Mouse (Mus musculus) kidney, embryonic 15.5 days (tissue): ENCODE data around the gene Clec18a. TPM values are rescaled to one million over a fixed set of nuclear protein-coding genes. Genes with fewer than 3 reads are reported as not detected.
"Not testable (repeated sequence)": the region's sequence is repeated elsewhere in the genome, so short reads cannot be mapped to it uniquely, and the experiment has no call there.

Experiments
- ATAC-seq: fragments of 200-750 bp; cut with Nextera tagmentation; replicated peaks from 2 replicates; pipeline ENCODE4 v1.8.0; 2017; ENCODE audit warnings: moderate TSS enrichment; ENCODE audit not compliant: low FRiP score
- H3K27ac ChIP-seq: fragments of 300-500 bp; sonication (generic); 2 replicates; pipeline ENCODE4 v1.5.1; 2015; ENCODE audit warnings: mild to moderate bottlenecking, inconsistent platforms
- H3K27me3 ChIP-seq: fragments of 300-500 bp; sonication (generic); 2 replicates; pipeline ENCODE4 v1.6.1; 2015; ENCODE audit warnings: inconsistent platforms
- H3K36me3 ChIP-seq: fragments of 300-500 bp; sonication (generic); 2 replicates; pipeline ENCODE4 v1.6.1; 2015; ENCODE audit warnings: inconsistent platforms
- H3K4me1 ChIP-seq: fragments of 300-500 bp; sonication (generic); 2 replicates; pipeline ENCODE4 v1.6.1; 2015; ENCODE audit warnings: inconsistent platforms
- H3K4me2 ChIP-seq: fragments of 300-500 bp; sonication (generic); 2 replicates; pipeline ENCODE4 v1.6.1; 2015; ENCODE audit warnings: moderate library complexity, mild to moderate bottlenecking, inconsistent platforms
- H3K4me3 ChIP-seq: fragments of 300-500 bp; sonication (generic); replicated peaks from 2 replicates; pipeline ENCODE4 v1.5.1; 2015; ENCODE audit warnings: mild to moderate bottlenecking, inconsistent platforms
- H3K9ac ChIP-seq: fragments of 300-500 bp; sonication (generic); 2 replicates; pipeline ENCODE4 v1.6.1; 2015; ENCODE audit warnings: mild to moderate bottlenecking, inconsistent platforms
- H3K9me3 ChIP-seq: fragments of 300-500 bp; sonication (generic); replicated peaks from 2 replicates; pipeline ENCODE4 v1.6.1; 2016; ENCODE audit warnings: inconsistent platforms
- WGBS: fragments of 180-500 bp; shearing (Covaris S2); methylation state at CpG from one replicate; pipeline ENCODE4 v1.1.7; 2015; ENCODE audit warnings: mixed read lengths; 5-methylcytosine and 5-hydroxymethylcytosine counted together
- polyA plus RNA-seq: library from polyadenylated mRNA; unstranded; fragments of >200 nt; fragmentation: Nextera tagmentation; extraction: Ambion mirVana; gene quantifications from 2 replicates; pipeline ENCODE4 v1.2.1, GENCODE M21; 2015

Gene Clec18a
- polyA plus RNA-seq, result 71.2 and 75.0 TPM in 2 replicates

GRCm38 (mm10) chr8:111092326-111092725, at the start of gene Clec18a:
Gene Clec18a (minus strand): TSS chr8:111092426.
- not testable (repeated sequence) for H3K4me2 ChIP-seq, H3K9me3 ChIP-seq, ATAC-seq, H3K27ac ChIP-seq, H3K9ac ChIP-seq, H3K36me3 ChIP-seq, H3K27me3 ChIP-seq, H3K4me3 ChIP-seq
- WGBS, result 85% methylated on average over 6 of the region's 6 CpGs
- peaks cover 11% of the 10 kb centered on the region for H3K4me1 ChIP-seq

GRCm38 (mm10) chr8:111130756-111131155, 38.5 kb upstream of the Clec18a start:
- H3K9me3 ChIP-seq, result no peaks in the 10 kb centered on the region
- H3K4me2 ChIP-seq, result no peak overlapping the region
- no peaks in the 10 kb centered on the region for H3K27me3 ChIP-seq
- peaks cover 86% of the 10 kb centered on the region for H3K36me3 ChIP-seq
- no peak overlapping the region for H3K9ac ChIP-seq
- H3K27ac ChIP-seq, result no peak overlapping the region
- no peaks in the 10 kb centered on the region for H3K4me1 ChIP-seq
- H3K4me3 ChIP-seq, result no peak overlapping the region
- 88% methylated on average over 2 of the region's 2 CpGs for WGBS
- ATAC-seq, result no peak

- H3K27me3 ChIP-seq, result no peaks in the 10 kb centered on the region
- no peak overlapping the region for H3K4me2 ChIP-seq
- H3K36me3 ChIP-seq, result peaks cover 92% of the 10 kb centered on the region
- no peak for ATAC-seq
- 96% methylated on average over 3 of the region's 3 CpGs for WGBS
- H3K4me3 ChIP-seq, result no peak overlapping the region
- H3K9me3 ChIP-seq, result no peaks in the 10 kb centered on the region
- H3K4me1 ChIP-seq, result no peaks in the 10 kb centered on the region
- no peak overlapping the region for H3K27ac ChIP-seq
- H3K9ac ChIP-seq, result no peak overlapping the region
These were observed 27.3 kb upstream of the Clec18a start for GRCm38 (mm10) chr8:111119481-111119880.

GRCm38 (mm10) chr8:111114891-111115290, 22.7 kb upstream of the Clec18a start:
- no peaks in the 10 kb centered on the region for H3K4me1 ChIP-seq
- ATAC-seq, result no peak
- H3K4me3 ChIP-seq, result no peak overlapping the region
- H3K9me3 ChIP-seq, result no peaks in the 10 kb centered on the region
- WGBS, result 94% methylated on average over 5 of the region's 5 CpGs
- peaks cover 78% of the 10 kb centered on the region for H3K36me3 ChIP-seq
- no peak overlapping the region for H3K9ac ChIP-seq
- no peak overlapping the region for H3K4me2 ChIP-seq
- no peaks in the 10 kb centered on the region for H3K27me3 ChIP-seq
- H3K27ac ChIP-seq, result no peak overlapping the region

- peaks cover 11% of the 10 kb centered on the region for H3K4me1 ChIP-seq
- WGBS, result under 1% methylated on average over 54 of the region's 69 CpGs
- not testable (repeated sequence) for H3K36me3 ChIP-seq, H3K9me3 ChIP-seq, ATAC-seq, H3K27me3 ChIP-seq
- H3K4me3 ChIP-seq, result peak overlapping the region; percentile 70
- peak overlapping the region; percentile 88 for H3K4me2 ChIP-seq
- H3K27ac ChIP-seq, result peak overlapping the region; percentile 58
- peak overlapping the region; percentile 64 for H3K9ac ChIP-seq
These were observed 2.6 kb upstream of the Clec18a start for GRCm38 (mm10) chr8:111094719-111095302.

- H3K36me3 ChIP-seq, result no peaks in the 10 kb centered on the region
- no peaks in the 10 kb centered on the region for H3K27me3 ChIP-seq
- H3K4me1 ChIP-seq, result peaks cover 11% of the 10 kb centered on the region
- H3K4me2 ChIP-seq, result peak within 1 kb of the TSS; percentile 88
- no peaks in the 10 kb centered on the region for H3K9me3 ChIP-seq
- peak within 1 kb of the TSS; percentile 64 for H3K9ac ChIP-seq
- H3K4me3 ChIP-seq, result peak within 1 kb of the TSS; percentile 70
- WGBS, result 5% methylated on average over 72 of the region's 72 CpGs
- ATAC-seq, result peak; percentile 93
- H3K27ac ChIP-seq, result peak within 1 kb of the TSS; percentile 79
These were observed 1.9 kb upstream of the Clec18a start, which contains the start of gene Pdpr for GRCm38 (mm10) chr8:111093865-111094718. Gene Pdpr (plus strand): TSS chr8:111094630.

GRCm38 (mm10) chr8:111091706-111092105, 520 bp downstream of the Clec18a start:
- H3K27ac ChIP-seq, result no peak overlapping the region
- H3K36me3 ChIP-seq, result no peaks in the 10 kb centered on the region
- H3K4me2 ChIP-seq, result no peak overlapping the region
- H3K27me3 ChIP-seq, result no peaks in the 10 kb centered on the region
- ATAC-seq, result no peak
- no peak overlapping the region for H3K9ac ChIP-seq
- H3K4me3 ChIP-seq, result no peak overlapping the region
- 78% methylated on average over 7 of the region's 7 CpGs for WGBS
- H3K4me1 ChIP-seq, result peaks cover 11% of the 10 kb centered on the region
- no peaks in the 10 kb centered on the region for H3K9me3 ChIP-seq

- ATAC-seq, result no peak
- Histone ChIP-seq H3K27ac (no peak overlapping the region), H3K4me2 (no peak overlapping the region), H3K27me3 (no peaks in the 10 kb centered on the region), H3K9me3 (no peaks in the 10 kb centered on the region), H3K36me3 (no peaks in the 10 kb centered on the region), H3K4me3 (no peak overlapping the region), H3K4me1 (peaks cover 3% of the 10 kb centered on the region; the same call in 1 of the 2 replicates), H3K9ac (no peak overlapping the region)
- WGBS, result 1% methylated on average over 2 of the region's 2 CpGs
These were observed 2.1 kb downstream of the Clec18a start for GRCm38 (mm10) chr8:111090126-111090525.

GRCm38 (mm10) chr8:111083936-111084335, 8.3 kb downstream of the Clec18a start:
- not testable (repeated sequence) for H3K27ac ChIP-seq, H3K9me3 ChIP-seq, H3K9ac ChIP-seq, H3K36me3 ChIP-seq, H3K27me3 ChIP-seq, H3K4me3 ChIP-seq, H3K4me2 ChIP-seq, ATAC-seq
- WGBS, result 91% methylated on average over 5 of the region's 5 CpGs
- peaks cover 30% of the 10 kb centered on the region for H3K4me1 ChIP-seq

GRCm38 (mm10) chr8:111081580-111082258, 10.5 kb downstream of the Clec18a start:
- Histone ChIP-seq H3K4me1 (peaks cover 40% of the 10 kb centered on the region), H3K36me3 (no peaks in the 10 kb centered on the region), H3K9me3 (no peaks in the 10 kb centered on the region), H3K27ac (peak overlapping the region; percentile 93), H3K4me3 (peak overlapping the region; percentile 40), H3K4me2 (peak overlapping the region; percentile 58), H3K9ac (0 out of 2 replicates have a peak overlapping the region, but pooled peaks have one; percentile 21), H3K27me3 (no peaks in the 10 kb centered on the region)
- WGBS, result 40% methylated on average over 12 of the region's 12 CpGs
- peak; percentile 90 for ATAC-seq

- 11% methylated on average over 6 of the region's 6 CpGs for WGBS
- Histone ChIP-seq H3K4me3 (peak overlapping the region; percentile 40), H3K36me3 (0 out of 2 replicates have a peak, but pooled peaks cover 3% of the 10 kb centered on the region), H3K9me3 (no peaks in the 10 kb centered on the region), H3K27me3 (no peaks in the 10 kb centered on the region), H3K4me2 (peak overlapping the region; percentile 58), H3K27ac (peak overlapping the region; percentile 93), H3K9ac (peak overlapping the region; percentile 12; the same call in 1 of the 2 replicates), H3K4me1 (peaks cover 40% of the 10 kb centered on the region)
- ATAC-seq, result peak; percentile 84
These were observed 12.4 kb downstream of the Clec18a start for GRCm38 (mm10) chr8:111079861-111080271.
